Comparison of ENCODE assay signal across 9 mouse cellular contexts in the genomic region with DNA sequence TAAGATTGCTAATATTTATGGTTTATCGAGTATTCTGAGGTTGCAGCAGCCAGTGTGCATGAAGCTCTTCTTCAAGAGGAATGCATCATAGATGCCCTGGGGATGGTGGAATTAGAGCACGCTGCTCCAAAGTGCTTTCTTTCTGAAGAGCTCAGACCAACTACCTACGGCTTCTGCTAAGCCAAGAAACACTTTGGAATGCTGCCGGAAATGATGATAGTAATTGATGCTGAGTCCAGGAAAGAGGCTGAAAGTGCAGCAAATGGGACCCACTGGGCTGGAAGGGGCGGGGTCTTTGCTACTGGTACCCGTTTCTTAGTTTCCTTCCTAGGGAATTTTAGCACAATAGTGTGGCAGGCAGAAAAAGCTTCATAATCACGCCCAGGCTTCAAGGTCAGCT.
DNase-seq lines count a peak whose midpoint lies in the region; ATAC-seq and TF ChIP-seq lines count a peak whose summit lies in the region.
"Had no signal": no experiment of that assay in that cellular context is flagged by ENCODE, and none has a peak within 500 bp of the region (broad histone marks: within the 10 kb centered on the region; RNA-seq: fewer than 3 reads in every experiment).

No protein-coding gene starts in this region.

- TF ChIP-seq EP300 in stomach, postnatal 0 days (optimal IDR thresholded peaks at IDR 0.05): no peak

- H3K36me3 ChIP-seq in stomach, embryonic 16.5 days (ENCODE audit: control insufficient read depth, insufficient read depth, low read length): no peaks in the 10 kb centered on the region
- H3K36me3 ChIP-seq in stomach, postnatal 0 days (ENCODE audit: control insufficient read depth, insufficient read depth, low read length): no peaks in the 10 kb centered on the region
- peaks cover 5% of the 10 kb centered on the region; the same call in 1 of the 2 replicates for H3K36me3 ChIP-seq in forebrain, postnatal 0 days (ENCODE audit: insufficient read depth)
- 0 out of 2 replicates have a peak, but pooled peaks cover 2% of the 10 kb centered on the region for H3K36me3 ChIP-seq in intestine, embryonic 16.5 days (ENCODE audit: control insufficient read depth, insufficient read depth, low read length)

- H3K4me2 ChIP-seq in stomach, embryonic 16.5 days (ENCODE audit: low read depth, low read length): no peak overlapping the region
- no peak overlapping the region for H3K4me2 ChIP-seq in stomach, postnatal 0 days (replicated peaks; ENCODE audit: low read depth)
- no peak overlapping the region for H3K4me2 ChIP-seq in forebrain, postnatal 0 days (ENCODE audit: low read depth)
- no peak overlapping the region for H3K4me2 ChIP-seq in intestine, embryonic 16.5 days (ENCODE audit: low read depth, low read length)

- H3K9me3 ChIP-seq in stomach, embryonic 16.5 days (replicated peaks; ENCODE audit: control insufficient read depth, low read length): 0 out of 2 replicates have a peak, but pooled peaks cover 5% of the 10 kb centered on the region
- H3K9me3 ChIP-seq in stomach, postnatal 0 days (ENCODE audit: control insufficient read depth, low read length): no peaks in the 10 kb centered on the region
- H3K9me3 ChIP-seq in forebrain, postnatal 0 days (ENCODE audit: low read length): no peaks in the 10 kb centered on the region
- H3K9me3 ChIP-seq in intestine, embryonic 16.5 days (ENCODE audit: control insufficient read depth, low read length): no peaks in the 10 kb centered on the region

- no peak for DNase-seq in stomach, postnatal 0 days (ENCODE audit: low spot score)
- DNase-seq in forebrain, postnatal 0 days: no peak
- DNase-seq in kidney, postnatal 14 days: peak; percentile 68
- no peak for DNase-seq in embryo, embryonic 10.5 days (ENCODE audit: low spot score)
- DNase-seq in spleen, postnatal 14 days (ENCODE audit: low spot score in 2 of 2): no peak
- DNase-seq: right cerebral cortex, adult 18-20 months; thymus, postnatal 36 days had no signal

- no peak overlapping the region for H3K4me3 ChIP-seq in stomach, embryonic 16.5 days (replicated peaks; ENCODE audit: low read length)
- H3K4me3 ChIP-seq in stomach, postnatal 0 days (ENCODE audit: low read depth, low read length): no peak overlapping the region
- H3K4me3 ChIP-seq in forebrain, postnatal 0 days (ENCODE audit: low read depth, low read length): no peak overlapping the region
- no peak overlapping the region for H3K4me3 ChIP-seq in intestine, embryonic 16.5 days (ENCODE audit: low read length)

- H3K27ac ChIP-seq in stomach, embryonic 16.5 days (ENCODE audit: low read length): peak overlapping the region; percentile 40
- no peak overlapping the region for H3K27ac ChIP-seq in stomach, postnatal 0 days (replicated peaks)
- H3K27ac ChIP-seq in forebrain, postnatal 0 days (ENCODE audit: low read depth, low read length): no peak overlapping the region; the same call in 1 of the 2 replicates
- no peak overlapping the region for H3K27ac ChIP-seq in intestine, embryonic 16.5 days (ENCODE audit: low read length)

- no peak for TF ChIP-seq CTCF in stomach, postnatal 0 days (IDR thresholded peaks at IDR 0.05; ENCODE audit: low read depth)
- TF ChIP-seq CTCF in forebrain, postnatal 0 days (IDR thresholded peaks at IDR 0.05; ENCODE audit: low read depth): no peak

- ATAC-seq in stomach, embryonic 16.5 days (ENCODE audit: insufficient read depth, low FRiP score): no peak
- no peak for ATAC-seq in stomach, postnatal 0 days (ENCODE audit: low FRiP score, low TSS enrichment)
- ATAC-seq in forebrain, postnatal 0 days: no peak
- ATAC-seq in intestine, embryonic 16.5 days: no peak

- H3K27me3 ChIP-seq in stomach, embryonic 16.5 days (ENCODE audit: control insufficient read depth, insufficient read depth, low read length): no peaks in the 10 kb centered on the region
- no peaks in the 10 kb centered on the region for H3K27me3 ChIP-seq in stomach, postnatal 0 days (ENCODE audit: control insufficient read depth, insufficient read depth, low read length)
- H3K27me3 ChIP-seq in forebrain, postnatal 0 days (ENCODE audit: insufficient read depth, low read length): no peaks in the 10 kb centered on the region
- no peaks in the 10 kb centered on the region for H3K27me3 ChIP-seq in intestine, embryonic 16.5 days (replicated peaks; ENCODE audit: control insufficient read depth, insufficient read depth, low read length)

- no peak overlapping the region for H3K9ac ChIP-seq in stomach, embryonic 16.5 days (ENCODE audit: low read length)
- no peak overlapping the region for H3K9ac ChIP-seq in stomach, postnatal 0 days (ENCODE audit: low read length)
- 0 out of 2 replicates have a peak overlapping the region, but pooled peaks have one; percentile 10 for H3K9ac ChIP-seq in forebrain, postnatal 0 days
- H3K9ac ChIP-seq in intestine, embryonic 16.5 days (ENCODE audit: low read depth, low read length): no peak overlapping the region

- 71% methylated on average over 7 of the region's 7 CpGs for WGBS in stomach, embryonic 16.5 days
- WGBS in stomach, postnatal 0 days: 80% methylated on average over 7 of the region's 7 CpGs
- 58% methylated on average over 7 of the region's 7 CpGs for WGBS in forebrain, postnatal 0 days
- 65% methylated on average over 7 of the region's 7 CpGs for WGBS in intestine, embryonic 16.5 days

- H3K4me1 ChIP-seq in stomach, embryonic 16.5 days (ENCODE audit: control insufficient read depth, insufficient read depth, low read length): peaks cover 15% of the 10 kb centered on the region
- no peaks in the 10 kb centered on the region for H3K4me1 ChIP-seq in stomach, postnatal 0 days (replicated peaks; ENCODE audit: control insufficient read depth, insufficient read depth)
- peaks cover 22% of the 10 kb centered on the region for H3K4me1 ChIP-seq in forebrain, postnatal 0 days (ENCODE audit: insufficient read depth)
- peaks cover 11% of the 10 kb centered on the region; the same call in 1 of the 2 replicates for H3K4me1 ChIP-seq in intestine, embryonic 16.5 days (ENCODE audit: control insufficient read depth, insufficient read depth, low read length)
